Mouse (Mus musculus) spleen, embryonic (tissue): ENCODE results near the gene Lamb3.

ENCODE experiments used
- CTCF ChIA-PET: fragments of 350-600 bp; sonication (Branson Sonifier 250); formaldehyde crosslinking; loops from one replicate; lab custom pipeline; 2022; lab: Charles Lee

Gene Lamb3

GRCm38 (mm10) chr1:193336122-193337017, 128.9 kb downstream of the Lamb3 start:
- CTCF ChIA-PET, result no interaction called here

GRCm38 (mm10) chr1:193337018-193337321, 129.5 kb downstream of the Lamb3 start:
- CTCF ChIA-PET, result no interaction called here

GRCm38 (mm10) chr1:193337787-193338310, 130.3 kb downstream of the Lamb3 start:
- CTCF ChIA-PET, result no interaction called here

GRCm38 (mm10) chr1:193338363-193338995, 131.0 kb downstream of the Lamb3 start:
- CTCF ChIA-PET, result no interaction called here

- CTCF ChIA-PET, result no interaction called here
Observed at GRCm38 (mm10) chr1:193342198-193342946, 134.9 kb downstream of the Lamb3 start.

GRCm38 (mm10) chr1:193343853-193344252, 136.4 kb downstream of the Lamb3 start:
- CTCF ChIA-PET, result interaction anchor here (0.7 kb wide), 1 partner anchor 39 kb away, joined by 3 read pairs; no protein-coding TSS in a partner anchor

- CTCF ChIA-PET, result interaction anchor here (0.6 kb wide), 1 partner anchor 208 kb away, joined by 7 read pairs; no protein-coding TSS in a partner anchor
Observed at GRCm38 (mm10) chr1:193344976-193345375, 137.5 kb downstream of the Lamb3 start.

GRCm38 (mm10) chr1:193346908-193347307, 139.4 kb downstream of the Lamb3 start:
- CTCF ChIA-PET, result no interaction called here

GRCm38 (mm10) chr1:193348261-193348962, 140.9 kb downstream of the Lamb3 start:
- CTCF ChIA-PET, result no interaction called here

- CTCF ChIA-PET, result no interaction called here
Observed at GRCm38 (mm10) chr1:193349702-193350545, 142.4 kb downstream of the Lamb3 start.

GRCm38 (mm10) chr1:193350546-193350801, 143.0 kb downstream of the Lamb3 start:
- CTCF ChIA-PET, result interaction anchor here (0.6 kb wide), 1 partner anchor 541 kb away, joined by 3 read pairs; no protein-coding TSS in a partner anchor

- CTCF ChIA-PET, result no interaction called here
Observed at GRCm38 (mm10) chr1:193351583-193351982, 144.1 kb downstream of the Lamb3 start.

- CTCF ChIA-PET, result interaction anchor here (0.6 kb wide), 1 partner anchor 155 kb away, joined by 4 read pairs; no protein-coding TSS in a partner anchor
Observed at GRCm38 (mm10) chr1:193359199-193359598, 151.7 kb downstream of the Lamb3 start.

GRCm38 (mm10) chr1:193361181-193361580, 153.7 kb downstream of the Lamb3 start:
- CTCF ChIA-PET, result no interaction called here

- CTCF ChIA-PET, result no interaction called here
Observed at GRCm38 (mm10) chr1:193362078-193362477, 154.6 kb downstream of the Lamb3 start.

GRCm38 (mm10) chr1:193363801-193364231, 156.3 kb downstream of the Lamb3 start:
- CTCF ChIA-PET, result interaction anchor here (0.8 kb wide), 1 partner anchor 13 kb away, joined by 5 read pairs; no protein-coding TSS in a partner anchor

GRCm38 (mm10) chr1:193368055-193368454, 160.6 kb downstream of the Lamb3 start:
- CTCF ChIA-PET, result no interaction called here

GRCm38 (mm10) chr1:193369091-193369490, 161.6 kb downstream of the Lamb3 start:
- CTCF ChIA-PET, result no interaction called here

GRCm38 (mm10) chr1:193370096-193370495, 162.6 kb downstream of the Lamb3 start, which contains the start of gene Camk1g:
Gene Camk1g (minus strand): TSS chr1:193370298.
- CTCF ChIA-PET, result no interaction called here

GRCm38 (mm10) chr1:193373906-193374413, 166.5 kb downstream of the Lamb3 start:
- CTCF ChIA-PET, result no interaction called here
